Mouse (Mus musculus) hindbrain, postnatal 0 days (tissue): ENCODE measurements at regions not wholly inside any gene's neighbourhood (a gene's known extent, or its start where the extent isn't known, plus 50 kb on each side); places are given as distances from the start of the nearest gene placed in this dataset.

Experiments
- ATAC-seq: fragments of 200-750 bp; cut with Nextera tagmentation; 2 replicates; pipeline ENCODE4 v1.8.0; 2017; ENCODE audit warnings: mild to moderate bottlenecking, moderate TSS enrichment, moderate library complexity
- DNase-seq: peaks from one replicate; pipeline ENCODE4 v3.0.0-alpha.2; 2015; ENCODE audit warnings: low spot score
- H3K27ac ChIP-seq: fragments of 300-500 bp; sonication (generic); 2 replicates; pipeline ENCODE4 v1.5.1; 2014; ENCODE audit warnings: mild to moderate bottlenecking
- H3K27me3 ChIP-seq: fragments of 300-500 bp; sonication (generic); 2 replicates; pipeline ENCODE4 v1.6.1; 2014; ENCODE audit warnings: low read length, mixed read lengths; ENCODE audit not compliant: insufficient read depth
- H3K36me3 ChIP-seq: fragments of 300-500 bp; sonication (generic); 2 replicates; pipeline ENCODE4 v1.6.1; 2014; ENCODE audit warnings: low read length, mixed read lengths; ENCODE audit not compliant: insufficient read depth
- H3K4me1 ChIP-seq: fragments of 300-500 bp; sonication (generic); 2 replicates; pipeline ENCODE4 v1.6.1; 2014; ENCODE audit warnings: antibody characterized with exemption, low read length, mixed read lengths; ENCODE audit not compliant: insufficient read depth
- H3K4me2 ChIP-seq: fragments of 300-500 bp; sonication (generic); 2 replicates; pipeline ENCODE4 v1.6.1; 2014; ENCODE audit warnings: low read depth, mild to moderate bottlenecking, low read length, moderate library complexity, mixed read lengths
- H3K4me3 ChIP-seq: fragments of 300-500 bp; sonication (generic); 2 replicates; pipeline ENCODE4 v1.5.1; 2014; ENCODE audit warnings: low read length
- H3K9ac ChIP-seq: fragments of 300-500 bp; sonication (generic); replicated peaks from 2 replicates; pipeline ENCODE4 v1.6.1; 2014; ENCODE audit warnings: mild to moderate bottlenecking, low read length, moderate library complexity, mixed read lengths
- H3K9me3 ChIP-seq: fragments of 300-500 bp; sonication (generic); 2 replicates; pipeline ENCODE4 v1.6.1; 2016; ENCODE audit warnings: low read length, mixed read lengths
- CTCF ChIP-seq: IDR thresholded peaks from 2 replicates; pipeline ENCODE4 v1.5.1; 2016; ENCODE audit warnings: antibody characterized with exemption, control low read depth, low read depth
- WGBS: fragments of 180-500 bp; shearing (Covaris S2); extraction: QIAGEN DNeasy Blood & Tissue Kit; methylation state at CpG from one replicate; pipeline ENCODE4 v1.1.7; 2014; 5-methylcytosine and 5-hydroxymethylcytosine counted together

DNA sequence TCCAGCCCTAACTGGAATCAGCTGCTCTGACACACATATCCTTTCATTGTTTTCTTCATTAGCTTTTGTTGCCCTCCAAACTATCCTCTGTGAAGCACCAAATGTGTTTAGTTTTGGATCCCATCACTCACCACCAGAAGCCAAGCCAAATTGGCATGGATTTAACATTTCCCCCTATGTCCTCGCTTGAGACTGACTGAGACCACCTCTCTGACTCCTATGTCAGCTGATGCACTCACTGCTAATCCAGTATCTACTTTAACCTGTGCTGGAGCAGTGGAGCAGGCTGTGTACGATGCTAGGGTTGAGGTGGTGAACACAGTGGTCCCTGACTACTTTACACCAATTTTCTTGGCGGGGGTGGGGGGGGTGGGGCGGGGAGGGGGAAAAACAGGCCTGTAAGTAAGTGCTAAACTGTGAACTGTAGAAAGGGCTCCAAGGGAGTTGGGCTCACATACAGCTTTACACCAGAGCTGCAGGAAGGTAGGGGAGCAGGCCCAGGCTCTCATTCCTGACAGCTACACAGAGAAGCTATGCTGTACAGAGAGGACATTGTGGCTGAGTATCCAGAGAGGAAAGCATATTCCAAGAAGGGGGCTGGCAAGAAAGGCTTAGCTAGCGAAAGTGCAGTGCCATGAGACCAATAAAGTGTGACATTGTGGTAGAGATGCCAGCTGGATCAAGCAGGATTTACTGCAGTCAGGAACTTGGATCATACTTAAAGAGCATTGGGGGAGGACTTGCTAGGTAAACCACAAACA lies 87.9 kb upstream of the Arhgap21 start:
- H3K27me3 ChIP-seq = no peaks in the 10 kb centered on the region
- 52% methylated on average over 5 of the region's 5 CpGs for WGBS
- no peak overlapping the region for H3K4me2 ChIP-seq
- DNase-seq (peak; percentile 45), ATAC-seq (peak; percentile 58)
- peak overlapping the region; percentile 66 for H3K27ac ChIP-seq
- H3K4me1 ChIP-seq = peaks cover 8% of the 10 kb centered on the region
- H3K9me3 ChIP-seq = no peaks in the 10 kb centered on the region
- H3K36me3 ChIP-seq = no peaks in the 10 kb centered on the region
- H3K9ac ChIP-seq = no peak overlapping the region
- H3K4me3 ChIP-seq = no peak overlapping the region
- no peak for TF ChIP-seq CTCF

GRCm38 (mm10) chr2:21055416-21055815 lies 86.7 kb upstream of the Arhgap21 start:
- 91% methylated on average over 3 of the region's 3 CpGs for WGBS
- ATAC-seq = no peak
- H3K4me3 ChIP-seq = no peak overlapping the region

DNA sequence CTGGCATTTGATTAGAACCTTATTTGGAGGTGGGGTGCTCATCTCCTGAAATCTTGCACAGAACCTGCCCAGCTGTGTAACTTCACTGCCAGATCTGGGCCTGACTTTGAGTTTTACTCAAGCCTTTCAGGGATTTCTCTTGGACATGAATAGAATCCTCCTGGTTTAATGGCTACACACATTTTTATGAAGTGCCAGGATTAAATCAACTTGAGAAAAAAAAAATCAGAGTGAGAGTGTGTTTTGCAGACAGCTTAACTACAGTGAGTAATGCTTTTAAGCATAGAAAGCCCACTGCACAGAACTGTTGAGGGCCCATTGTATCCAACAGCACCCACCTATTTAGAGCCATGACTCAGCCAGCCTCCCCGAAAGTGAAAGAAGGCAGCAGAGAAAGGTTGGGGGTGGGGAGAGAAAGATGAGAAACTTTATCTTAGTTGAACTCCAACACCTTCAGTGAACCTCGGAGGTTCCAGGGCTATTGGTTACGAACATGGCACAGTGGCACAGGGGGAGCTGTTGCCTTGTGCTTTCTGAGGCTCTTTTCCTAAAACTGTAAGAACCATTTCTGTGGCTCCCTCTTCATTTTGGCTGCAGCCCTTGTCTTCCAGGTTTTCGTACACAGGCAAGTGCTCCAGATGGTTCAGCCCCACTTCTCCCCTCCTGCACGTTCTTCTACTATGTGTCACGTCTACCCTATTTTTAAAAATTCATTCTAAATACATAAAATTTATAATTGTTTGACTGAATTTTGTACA lies 85.8 kb upstream of the Arhgap21 start:
- DNase-seq (no peak), ATAC-seq (no peak)
- Histone ChIP-seq H3K4me1 (no peaks in the 10 kb centered on the region), H3K27me3 (no peaks in the 10 kb centered on the region), H3K9ac (no peak overlapping the region), H3K4me2 (no peak overlapping the region), H3K4me3 (no peak overlapping the region), H3K27ac (no peak overlapping the region), H3K36me3 (no peaks in the 10 kb centered on the region), H3K9me3 (no peaks in the 10 kb centered on the region)
- peak; percentile 21; the same call in 1 of the 2 replicates for TF ChIP-seq CTCF
- WGBS = 68% methylated on average over 6 of the region's 6 CpGs

More at GRCm38 (mm10) chr2:21055416-21055815, 86.7 kb upstream of the Arhgap21 start:
- Histone ChIP-seq H3K4me1 (peaks cover 7% of the 10 kb centered on the region), H3K27ac (no peak overlapping the region), H3K4me2 (no peak overlapping the region), H3K9ac (no peak overlapping the region), H3K9me3 (no peaks in the 10 kb centered on the region), H3K27me3 (no peaks in the 10 kb centered on the region), H3K36me3 (no peaks in the 10 kb centered on the region)
- no peak for TF ChIP-seq CTCF
- no peak for DNase-seq

- no peak overlapping the region for H3K4me2 ChIP-seq
- H3K9ac ChIP-seq = no peak overlapping the region
- no peak overlapping the region for H3K4me3 ChIP-seq
- ATAC-seq (no peak), DNase-seq (no peak)
- no peak overlapping the region for H3K27ac ChIP-seq
- no peaks in the 10 kb centered on the region for H3K4me1 ChIP-seq
- H3K27me3 ChIP-seq = no peaks in the 10 kb centered on the region
- H3K9me3 ChIP-seq = no peaks in the 10 kb centered on the region
- no peak for TF ChIP-seq CTCF
- H3K36me3 ChIP-seq = no peaks in the 10 kb centered on the region
- 89% methylated on average over 5 of the region's 5 CpGs for WGBS
These were observed 84.9 kb upstream of the Arhgap21 start for GRCm38 (mm10) chr2:21053596-21053995.

DNA sequence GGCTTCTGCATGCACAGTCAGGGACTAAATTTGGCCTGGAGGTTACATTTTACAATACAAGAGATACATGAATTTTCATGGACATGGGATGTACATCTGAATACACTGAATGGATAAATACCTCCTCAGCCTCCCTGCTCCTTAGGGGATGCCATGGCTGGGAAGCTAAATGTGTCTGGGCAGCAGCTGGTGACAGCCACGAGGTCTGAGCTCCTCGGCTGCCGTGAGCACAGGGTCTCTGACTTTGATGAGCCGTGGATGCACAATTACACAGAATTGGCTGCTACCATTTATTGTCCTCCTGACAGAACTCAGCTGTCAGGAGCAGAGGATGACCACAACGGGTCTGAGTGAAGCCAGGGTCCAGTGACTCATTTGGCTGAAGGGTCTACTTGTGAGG lies 80.3 kb upstream of the Arhgap21 start:
- Histone ChIP-seq H3K27ac (no peak overlapping the region), H3K27me3 (no peaks in the 10 kb centered on the region), H3K9me3 (no peaks in the 10 kb centered on the region), H3K36me3 (no peaks in the 10 kb centered on the region), H3K4me1 (0 out of 2 replicates have a peak, but pooled peaks cover 4% of the 10 kb centered on the region), H3K4me2 (no peak overlapping the region), H3K4me3 (no peak overlapping the region), H3K9ac (no peak overlapping the region)
- TF ChIP-seq CTCF = no peak
- peak; percentile 59 for DNase-seq
- WGBS = 22% methylated on average over 5 of the region's 5 CpGs
- peak; percentile 76 for ATAC-seq

- 77% methylated on average over 6 of the region's 6 CpGs for WGBS
- H3K9me3 ChIP-seq = no peaks in the 10 kb centered on the region
- H3K4me2 ChIP-seq = no peak overlapping the region
- no peak overlapping the region for H3K9ac ChIP-seq
- no peaks in the 10 kb centered on the region for H3K36me3 ChIP-seq
- no peak for ATAC-seq
- H3K4me1 ChIP-seq = 0 out of 2 replicates have a peak, but pooled peaks cover 6% of the 10 kb centered on the region
- no peak for DNase-seq
- H3K27me3 ChIP-seq = no peaks in the 10 kb centered on the region
- H3K4me3 ChIP-seq = no peak overlapping the region
- H3K27ac ChIP-seq = no peak overlapping the region
- no peak for TF ChIP-seq CTCF
These were observed 79.5 kb upstream of the Arhgap21 start for GRCm38 (mm10) chr2:21048226-21048625.
